Mouse (Mus musculus): ENCODE data around the gene Rln3.
"Not testable (repeated sequence)": the region's sequence is repeated elsewhere in the genome, so short reads cannot be mapped to it uniquely, and the experiment has no call there.

Rln3 gene

DNA sequence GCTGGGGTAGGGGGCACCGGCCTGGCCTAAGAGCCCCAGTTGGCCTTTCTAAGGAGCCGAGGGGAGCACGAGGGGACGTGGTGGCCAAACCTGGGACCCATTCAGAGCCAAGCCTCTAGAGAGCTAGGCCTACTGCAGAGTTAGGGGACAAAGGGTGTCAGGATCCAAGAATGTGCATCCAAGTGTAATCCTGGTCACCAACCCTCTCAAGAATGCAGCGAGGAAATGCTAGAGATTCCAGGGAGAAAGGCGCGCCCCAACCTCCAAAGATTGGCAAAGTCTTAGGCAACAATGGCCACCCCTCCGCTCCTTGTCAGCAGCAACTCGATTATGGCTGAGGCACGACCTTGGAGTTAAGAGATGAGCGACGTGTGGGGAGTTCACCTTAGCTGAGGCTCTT, 23.2 kb downstream of the Rln3 start:
- in situ Hi-C loops (cut with MboI, MseI), result no loop called here

DNA sequence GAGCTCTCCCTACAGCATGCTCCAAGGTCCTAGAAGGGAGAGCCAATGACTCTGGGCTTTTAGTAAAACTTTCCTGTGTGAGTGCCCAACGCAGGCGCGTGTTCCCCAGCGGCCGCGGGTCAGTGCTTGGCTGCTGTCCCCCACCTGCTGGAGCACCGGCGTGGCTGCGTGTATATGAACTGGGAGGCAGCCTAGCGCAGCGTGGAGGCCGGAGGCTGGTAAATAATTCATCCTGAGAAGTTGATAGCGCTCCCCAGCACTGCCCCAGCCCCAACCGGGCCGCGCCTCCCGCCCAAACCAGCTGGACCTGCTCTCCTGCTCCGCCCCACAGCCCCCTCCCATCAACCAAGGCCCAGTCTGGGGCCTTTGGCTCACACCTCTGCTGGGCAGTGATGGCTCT, 23.7 kb downstream of the Rln3 start, which contains the start of gene Palm3:
Gene Palm3 (plus strand): TSS at position 376 of the 400 bp plus-strand sequence.
- in situ Hi-C loops (cut with MboI, MseI), result no loop called here

DNA sequence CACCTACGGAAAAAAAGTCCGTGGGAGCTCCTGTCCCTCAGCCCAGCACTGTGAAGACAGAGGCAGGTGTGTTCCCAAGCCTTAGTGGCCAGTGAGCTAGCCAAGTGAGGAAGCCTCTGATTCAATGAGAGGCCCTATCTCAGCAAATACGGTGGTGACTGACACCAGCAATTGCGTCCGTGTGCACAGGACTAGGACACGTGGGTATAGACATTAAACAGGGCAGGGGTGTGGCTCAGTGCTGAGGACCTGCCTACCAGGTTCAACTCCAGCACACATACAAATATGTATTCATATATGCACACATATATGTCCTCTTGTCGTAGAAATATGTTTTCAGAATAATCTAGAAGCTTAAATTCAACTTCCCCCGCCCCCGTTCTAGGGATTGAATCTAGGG, 25.1 kb downstream of the Rln3 start:
- in situ Hi-C loops (cut with MboI, MseI), result loop anchor here in 1 of 2 experiments (10.0 kb wide), 1 partner anchor 325 kb away; no protein-coding TSS in a partner anchor

DNA sequence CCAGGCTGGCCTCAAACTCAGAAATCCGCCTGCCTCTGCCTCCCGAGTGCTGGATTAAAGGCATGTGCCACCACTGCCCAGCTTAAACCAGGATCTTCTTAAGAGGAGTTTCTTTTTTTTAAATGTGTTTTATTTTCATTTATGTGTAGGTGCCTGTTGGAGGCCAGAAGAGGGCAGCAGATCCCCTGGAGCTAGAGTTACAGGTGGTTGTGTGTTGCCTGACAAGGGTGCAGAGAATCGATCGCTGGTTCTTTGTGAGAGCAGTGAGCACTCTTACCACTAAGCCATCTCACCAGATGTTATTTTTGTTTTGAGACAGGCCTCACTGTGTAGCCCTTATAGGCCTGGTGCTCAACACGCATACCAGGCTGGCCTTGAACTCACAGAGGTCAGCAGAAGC, 29.0 kb downstream of the Rln3 start:
- in situ Hi-C loops (cut with MboI, MseI), result loop anchor here in 1 of 2 experiments (10.0 kb wide), 1 partner anchor 329 kb away; no protein-coding TSS in a partner anchor

DNA sequence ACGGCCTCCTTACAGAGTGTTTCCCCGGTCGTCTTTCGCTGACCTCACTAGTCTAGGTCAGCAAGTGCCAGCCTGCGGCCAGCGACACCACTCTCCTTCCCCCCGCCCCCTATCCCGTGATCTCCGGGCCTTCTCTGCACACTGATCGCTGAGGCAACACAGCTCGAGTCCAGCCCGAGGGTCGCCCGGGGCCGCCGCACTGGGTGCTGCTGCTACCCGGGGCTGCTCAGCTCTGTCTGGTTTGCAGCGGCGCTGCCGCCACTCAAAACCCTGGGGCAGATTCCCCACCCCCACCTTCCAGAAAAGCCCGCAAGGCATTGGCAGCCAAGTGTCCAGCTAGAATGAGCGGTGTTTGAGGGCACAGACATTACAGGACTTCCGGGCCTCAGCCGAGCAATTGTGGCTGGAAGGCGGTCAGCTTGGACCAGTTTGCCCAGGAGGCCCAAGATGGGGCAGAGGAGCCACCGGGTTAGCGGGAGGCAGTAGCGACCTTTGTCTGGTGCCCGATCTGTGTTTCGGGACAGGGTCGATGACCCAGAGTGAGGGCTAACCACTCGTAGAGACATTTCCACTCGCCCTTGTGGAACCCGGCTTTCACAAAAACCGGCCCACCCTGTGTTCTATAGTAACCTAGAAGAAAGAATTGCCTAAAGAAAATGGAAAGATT, 32.2 kb downstream of the Rln3 start:
- in situ Hi-C loops (cut with MboI, MseI), result loop anchor here in 1 of 2 experiments (10.0 kb wide), 1 partner anchor 332 kb away; no protein-coding TSS in a partner anchor

DNA sequence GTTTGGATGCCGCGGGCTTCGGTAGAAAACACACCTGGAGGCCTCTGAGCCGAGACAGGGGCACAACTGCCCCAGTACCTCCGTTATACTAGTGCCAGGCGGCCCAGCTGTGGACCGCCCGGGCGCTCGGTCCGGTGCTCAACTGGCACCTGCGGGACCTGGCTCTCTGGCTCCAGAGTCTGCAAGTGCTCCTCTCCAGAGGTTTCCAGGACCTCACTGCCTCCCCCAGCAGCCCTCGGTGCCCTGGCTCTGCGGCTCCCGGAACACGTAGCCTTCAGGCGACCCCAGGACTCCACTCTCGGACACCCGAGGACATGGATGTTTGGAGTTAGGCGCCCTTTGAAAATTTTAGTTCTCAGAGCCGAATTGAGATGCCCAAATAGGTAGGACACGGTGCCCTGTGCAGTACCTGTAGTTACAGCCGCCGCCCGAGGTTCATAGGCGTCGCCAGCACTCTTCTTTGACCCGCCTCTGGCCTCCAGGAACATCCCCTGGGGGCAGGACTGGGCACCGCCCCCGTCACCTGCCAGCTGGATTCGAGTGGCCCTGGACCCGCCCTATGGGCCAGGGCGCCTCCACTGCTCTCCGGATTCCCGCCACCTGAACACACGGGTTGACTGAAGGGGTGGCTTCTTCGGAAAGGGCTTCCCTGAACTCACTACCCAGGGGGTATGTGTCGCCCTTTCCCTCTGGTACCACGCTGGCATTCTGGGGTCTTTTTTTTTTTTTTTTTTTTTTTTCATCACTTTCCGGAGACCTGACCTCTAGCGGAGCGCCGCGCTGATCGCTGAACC, 32.9 kb downstream of the Rln3 start, which contains the start of gene 2210011C24Rik:
Gene 2210011C24Rik (minus strand): TSS at position 467 of the 794 bp plus-strand sequence.
- in situ Hi-C loops (cut with MboI, MseI), result loop anchor here in 1 of 2 experiments (10.0 kb wide), 1 partner anchor 333 kb away; no protein-coding TSS in a partner anchor

DNA sequence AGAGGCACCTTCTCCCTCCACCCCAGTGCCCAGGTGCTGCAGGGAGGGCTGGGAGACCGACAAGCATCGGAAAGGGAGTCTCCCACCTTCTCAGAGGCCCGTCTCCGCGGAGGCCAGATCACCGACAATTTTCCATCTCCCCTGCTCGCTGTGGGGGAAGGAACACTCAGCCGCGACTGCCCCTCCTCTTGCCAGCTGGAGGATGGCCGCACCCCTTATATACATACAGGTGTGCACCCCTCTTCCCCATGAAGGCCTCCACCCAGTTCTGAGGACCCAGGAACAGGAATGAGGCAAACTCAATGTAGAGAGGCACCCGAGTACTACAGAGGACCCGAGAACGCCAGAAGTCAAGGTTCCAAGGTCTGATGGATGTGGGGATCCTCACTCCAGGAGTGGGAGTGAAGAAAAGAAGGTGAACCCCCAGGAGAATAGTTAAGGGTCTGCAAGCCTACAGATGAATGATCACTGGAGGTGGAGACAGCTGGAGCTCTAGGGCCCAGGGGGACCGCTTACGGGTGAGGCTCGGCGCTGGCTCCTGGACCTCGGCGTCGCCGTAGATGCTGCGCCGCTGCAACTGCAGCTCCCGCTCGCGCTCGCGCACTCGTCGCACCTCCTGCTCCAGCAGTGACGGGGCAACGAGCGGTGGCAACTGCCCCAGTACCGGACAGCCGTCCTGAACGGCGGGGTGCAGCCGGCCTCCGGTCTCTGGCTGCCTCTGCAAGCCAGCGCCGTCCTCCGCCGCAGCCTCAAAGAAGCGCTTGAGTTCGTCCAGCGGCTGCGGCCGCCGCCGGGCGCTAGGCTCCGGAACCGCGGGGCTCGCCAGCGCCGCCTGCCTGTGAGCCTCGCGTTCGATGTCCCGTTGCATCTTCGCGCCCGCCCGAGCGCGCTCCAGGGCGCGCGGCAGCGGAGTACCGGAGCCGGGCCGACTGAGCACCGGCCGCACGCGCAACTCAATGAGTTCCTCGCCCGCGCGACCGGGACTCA, 33.9 kb downstream of the Rln3 start:
- in situ Hi-C loops (cut with MboI, MseI), result loop anchor here in 1 of 2 experiments (10.0 kb wide), 1 partner anchor 334 kb away; no protein-coding TSS in a partner anchor

DNA sequence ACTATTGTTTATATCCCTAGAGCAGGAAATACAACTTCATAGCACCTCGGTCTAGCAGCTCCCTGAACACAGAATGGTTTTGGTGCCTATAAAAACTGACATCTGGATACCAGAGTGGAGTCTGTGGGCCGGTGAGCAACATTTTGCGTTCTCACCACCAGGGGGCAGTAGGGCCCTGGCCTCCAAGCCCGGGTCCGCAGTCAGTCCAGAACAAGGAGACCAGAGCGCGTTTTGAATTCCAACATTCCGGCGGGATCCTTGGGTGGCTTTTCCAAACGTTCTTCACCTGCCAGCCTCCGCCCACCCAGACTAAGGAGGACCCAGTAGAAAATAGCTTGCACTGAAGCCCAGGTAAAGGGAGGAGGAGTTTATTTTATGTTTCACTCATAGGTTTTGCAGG, 34.9 kb downstream of the Rln3 start:
- in situ Hi-C loops (cut with MboI, MseI), result loop anchor here in 1 of 2 experiments (10.0 kb wide), 1 partner anchor 335 kb away; no protein-coding TSS in a partner anchor

DNA sequence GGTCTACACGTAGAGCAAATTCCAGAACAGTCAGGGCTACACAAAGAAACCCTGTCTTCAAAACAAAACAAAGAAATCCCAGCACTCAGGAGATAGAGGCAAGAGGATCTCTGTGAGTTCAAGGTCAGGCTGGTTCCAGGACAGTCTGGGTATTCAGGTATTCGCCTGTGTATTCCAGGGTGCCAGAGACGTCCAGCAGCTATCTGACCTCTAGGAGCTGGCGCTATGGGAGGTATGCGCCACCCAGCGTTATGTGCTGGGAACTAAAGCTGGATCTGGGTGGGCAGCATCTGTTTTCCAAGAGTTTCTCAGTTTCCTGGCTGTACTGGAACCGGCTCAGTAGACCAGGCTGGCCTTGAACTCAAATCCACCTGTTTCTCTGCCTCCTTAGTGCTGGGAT, 36.4 kb downstream of the Rln3 start:
- in situ Hi-C loops (cut with MboI, MseI), result no loop called here

DNA sequence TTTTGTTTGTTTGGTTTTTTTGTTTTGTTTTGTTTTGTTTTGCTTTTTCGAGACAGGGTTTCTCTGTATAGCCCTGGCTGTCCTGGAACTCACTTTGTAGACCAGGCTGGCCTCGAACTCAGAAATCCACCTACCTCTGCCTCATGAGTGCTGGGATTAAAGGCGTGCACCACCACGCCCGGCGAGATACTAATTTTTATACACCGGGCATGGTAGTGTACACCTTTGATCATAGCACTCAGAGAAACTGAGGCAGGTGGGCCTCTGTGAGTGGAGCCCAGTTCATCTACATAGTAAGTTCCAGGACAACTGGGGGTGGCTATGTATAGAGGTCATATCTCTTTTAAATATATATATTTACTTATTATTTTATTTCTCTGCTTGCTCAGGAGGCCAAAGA, 39.3 kb downstream of the Rln3 start:
- in situ Hi-C loops (cut with MboI, MseI), result not testable (repeated sequence)

DNA sequence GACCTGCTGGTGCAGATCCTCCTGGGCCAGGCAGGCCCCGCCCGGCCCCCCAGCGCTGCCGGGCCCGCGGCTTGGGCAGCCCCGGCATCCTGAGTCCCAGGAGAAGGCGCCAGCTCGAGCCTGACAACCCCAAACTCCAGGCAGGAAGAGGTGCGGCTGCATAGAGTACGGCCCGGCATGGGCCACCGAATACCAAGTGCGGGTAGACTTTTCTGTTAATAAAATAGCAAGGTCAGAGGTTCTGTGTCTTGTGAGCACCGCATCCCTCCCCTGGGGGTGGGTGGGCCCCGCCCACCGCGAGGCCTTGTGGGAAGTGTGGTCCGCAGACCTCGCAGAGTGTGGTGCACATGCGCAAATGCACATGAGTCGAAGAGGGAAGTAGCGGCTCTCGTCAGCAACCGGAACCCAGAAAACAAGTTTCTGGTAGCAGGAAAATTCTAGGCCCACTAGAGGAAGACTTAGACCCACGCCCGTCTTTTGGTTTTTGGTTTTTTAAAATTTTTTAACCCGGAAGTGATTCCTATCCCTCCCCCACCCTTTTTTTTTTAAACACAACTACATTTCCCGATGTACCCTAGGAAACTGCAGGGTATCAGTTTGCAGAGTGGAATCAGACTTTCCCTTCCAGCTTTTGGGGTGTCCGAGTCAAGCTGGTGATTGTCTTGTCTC, 40.1 kb downstream of the Rln3 start:
- in situ Hi-C loops (cut with MboI, MseI), result loop anchor here in 1 of 2 experiments (5.0 kb wide), 1 partner anchor 107 kb away; no protein-coding TSS in a partner anchor

DNA sequence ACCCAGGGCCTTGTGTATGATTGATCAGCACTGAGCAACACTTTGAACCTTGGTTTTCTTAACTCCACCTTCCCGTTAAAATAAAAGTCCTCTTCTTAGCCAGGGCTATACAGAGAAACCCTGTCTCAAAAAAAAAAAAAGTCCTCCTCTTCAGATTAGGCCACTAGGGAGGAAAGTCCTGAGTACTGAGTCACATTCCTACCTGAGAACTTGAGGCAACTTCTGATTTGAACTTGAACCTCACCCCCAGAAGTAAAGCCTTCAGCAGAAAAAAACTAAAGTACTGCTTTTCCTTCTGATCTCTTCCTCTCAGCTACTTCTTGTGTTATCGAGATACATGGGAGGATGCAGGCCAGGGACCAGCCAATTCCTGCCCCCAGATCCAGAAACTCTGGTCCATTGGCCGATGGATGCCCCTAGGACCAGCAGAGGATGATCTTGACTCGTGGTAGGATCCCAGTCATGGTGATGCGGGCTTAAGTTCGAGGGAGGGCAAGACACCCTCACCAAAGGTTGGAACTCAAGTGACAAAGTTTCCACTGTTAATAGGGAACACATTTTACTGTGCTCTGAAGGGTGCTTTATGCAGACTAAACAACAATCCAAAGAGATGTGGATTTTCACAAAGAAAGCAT, 41.1 kb downstream of the Rln3 start:
- in situ Hi-C loops (cut with MboI, MseI), result loop anchor here in 1 of 2 experiments (5.0 kb wide), 1 partner anchor 106 kb away; no protein-coding TSS in a partner anchor

DNA sequence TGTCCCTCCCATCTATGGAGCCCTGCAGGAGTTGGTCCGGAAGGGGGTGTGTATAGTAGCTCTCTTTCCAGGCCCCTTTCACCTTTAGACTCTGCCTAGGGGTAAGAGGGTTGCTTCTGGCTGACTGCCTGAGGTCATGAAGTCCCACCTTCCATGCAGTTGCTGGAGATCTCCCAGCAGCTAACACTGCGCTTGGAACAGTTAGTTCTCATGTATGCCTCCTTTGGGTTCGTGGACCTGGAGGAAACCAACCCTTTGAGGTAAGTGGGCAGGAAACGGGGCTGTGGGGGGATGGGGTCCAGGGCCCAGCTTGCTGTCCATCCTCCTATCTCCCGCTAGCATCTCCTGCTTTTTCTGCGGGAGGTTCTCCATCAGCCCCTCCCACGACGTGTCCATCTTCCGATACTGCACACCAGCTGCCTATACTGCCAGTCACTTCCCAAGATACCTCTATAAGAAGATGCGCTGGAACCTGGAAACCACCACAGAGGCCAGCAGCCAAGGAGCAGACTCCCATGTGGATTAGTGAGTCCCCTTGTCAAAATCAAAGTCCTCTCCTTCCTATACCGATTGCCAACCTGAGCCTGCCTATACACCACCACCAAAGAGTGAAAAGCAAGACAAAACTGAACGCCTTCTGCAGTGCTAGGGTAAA, 41.7 kb downstream of the Rln3 start:
- in situ Hi-C loops (cut with MboI, MseI), result loop anchor here in 1 of 2 experiments (5.0 kb wide), 1 partner anchor 106 kb away; no protein-coding TSS in a partner anchor

DNA sequence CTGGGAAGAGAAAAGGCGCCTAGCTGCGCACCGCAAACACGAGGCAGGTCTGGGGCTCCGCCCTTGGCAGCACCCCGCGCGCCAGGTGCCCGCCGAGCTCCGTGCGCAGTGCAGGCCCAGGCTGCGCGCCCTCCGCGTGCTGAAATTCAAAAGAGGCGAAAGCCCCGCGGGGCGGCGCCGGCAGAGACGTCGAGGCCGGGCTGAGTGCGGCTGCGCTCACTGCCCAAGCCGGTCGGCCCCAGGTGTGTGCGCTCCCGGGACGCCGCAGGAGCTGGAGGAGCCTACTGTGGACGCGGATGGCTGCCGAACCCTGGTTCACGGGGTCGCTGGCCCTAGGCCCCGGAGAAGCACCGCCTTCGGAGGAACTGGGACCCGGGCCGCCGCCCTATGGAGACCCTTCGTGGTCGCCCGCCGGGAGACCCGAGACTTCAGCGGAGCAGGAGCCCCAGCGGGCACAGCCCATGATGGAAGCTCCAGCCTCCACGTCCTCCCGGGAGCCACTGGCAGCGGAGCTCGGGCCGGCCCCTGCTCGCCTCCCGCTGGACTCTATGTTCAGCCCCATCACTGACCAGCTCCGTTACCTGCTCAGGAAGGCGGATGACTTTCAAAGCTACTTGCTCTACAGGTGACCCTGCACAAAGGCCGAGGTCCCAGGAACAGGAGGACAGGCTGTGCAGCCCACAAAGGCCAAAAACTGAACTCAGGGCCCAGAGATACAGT, 43.4 kb downstream of the Rln3 start, which contains the start of gene 1700067K01Rik:
Gene 1700067K01Rik (plus strand): TSS at position 222 of the 720 bp plus-strand sequence.
- in situ Hi-C loops (cut with MboI, MseI), result loop anchor here in 1 of 2 experiments (5.0 kb wide), 1 partner anchor 104 kb away; no protein-coding TSS in a partner anchor

DNA sequence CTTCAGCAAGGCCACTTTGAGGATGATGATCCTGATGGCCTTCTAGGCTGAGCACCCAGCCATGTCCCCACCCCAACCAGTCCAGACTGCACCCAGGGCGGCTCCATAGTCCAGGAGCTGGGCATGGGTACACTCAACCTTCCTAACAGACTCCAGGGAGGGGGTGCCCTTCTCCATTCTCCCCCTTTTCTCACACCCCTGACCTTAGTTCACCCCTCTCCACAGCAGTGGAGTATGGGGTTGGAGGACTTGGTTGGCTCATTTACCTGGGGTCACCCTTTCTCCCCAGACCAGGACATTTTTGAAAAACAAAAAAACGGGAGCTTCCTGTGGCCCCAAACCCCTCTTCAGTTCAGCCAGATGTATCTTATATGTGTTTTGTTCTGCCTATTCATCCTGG, 45.0 kb downstream of the Rln3 start:
- in situ Hi-C loops (cut with MboI, MseI), result loop anchor here in 1 of 2 experiments (5.0 kb wide), 1 partner anchor 103 kb away; no protein-coding TSS in a partner anchor

DNA sequence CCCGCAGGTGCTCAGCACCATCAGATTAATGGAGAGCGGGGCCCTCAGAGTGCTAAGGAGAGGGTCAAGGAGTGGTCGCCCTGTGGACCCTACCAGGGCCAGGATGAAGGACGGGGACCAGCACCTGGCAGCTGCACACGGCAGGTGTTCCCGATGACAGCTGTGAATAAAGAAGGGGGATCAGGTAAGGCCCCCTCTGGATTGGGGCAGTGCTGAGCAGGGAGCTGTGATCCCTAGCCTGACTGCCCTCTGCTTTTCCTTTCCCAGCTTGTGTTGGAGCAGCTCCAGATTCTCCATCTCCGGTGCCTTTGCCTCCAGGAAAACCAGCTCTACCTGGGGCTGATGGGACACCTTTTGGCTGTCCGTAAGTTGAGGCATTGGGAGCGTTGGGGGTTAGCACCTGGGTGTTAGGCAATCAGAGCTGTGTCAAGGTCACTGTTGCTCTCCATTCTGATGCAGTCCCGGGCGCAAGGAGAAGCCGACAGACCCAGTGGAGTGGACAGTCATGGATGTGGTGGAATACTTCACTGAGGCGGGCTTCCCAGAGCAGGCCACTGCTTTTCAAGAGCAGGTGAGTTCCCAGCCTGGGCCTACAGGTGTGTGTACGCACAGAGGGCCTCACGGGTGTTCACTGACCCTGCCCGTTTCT, 45.6 kb downstream of the Rln3 start:
- in situ Hi-C loops (cut with MboI, MseI), result no loop called here

DNA sequence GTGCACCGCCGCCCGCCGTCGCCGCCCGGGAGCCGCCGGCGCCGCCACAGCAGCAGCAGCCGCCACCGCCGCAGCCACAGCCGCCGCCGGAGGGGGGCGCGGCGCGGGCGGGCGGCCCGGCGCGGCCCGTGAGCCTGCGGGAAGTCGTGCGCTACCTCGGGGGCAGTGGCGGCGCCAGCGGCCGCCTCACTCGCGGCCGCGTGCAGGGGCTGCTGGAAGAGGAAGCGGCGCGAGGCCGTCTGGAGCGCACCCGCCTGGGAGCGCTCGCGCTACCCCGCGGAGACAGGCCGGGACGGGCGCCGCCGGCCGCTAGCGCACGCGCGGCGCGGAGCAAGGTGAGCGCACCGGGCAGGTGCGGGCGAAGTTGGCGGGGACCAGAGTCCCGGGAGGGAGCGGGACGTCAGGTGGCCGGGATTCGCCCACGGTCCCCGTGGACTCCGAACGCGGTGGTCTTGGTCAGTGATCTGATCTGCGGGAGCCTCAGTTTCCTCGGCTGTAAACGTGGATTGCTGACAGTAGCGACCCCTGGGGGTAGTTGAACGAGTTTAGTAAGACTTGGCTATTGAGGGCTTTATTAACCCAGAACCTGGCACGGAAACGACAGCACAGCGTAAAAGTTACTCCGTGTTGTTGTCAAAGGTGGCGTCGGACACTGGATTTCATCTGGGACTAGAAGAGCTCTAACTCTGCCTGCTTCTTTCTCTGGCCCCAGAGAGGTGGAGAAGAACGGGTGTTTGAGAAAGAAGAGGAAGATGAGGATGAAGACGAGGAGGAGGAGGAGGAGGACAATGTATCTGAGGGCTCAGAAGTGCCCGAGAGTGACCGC, 46.4 kb downstream of the Rln3 start:
- in situ Hi-C loops (cut with MboI, MseI), result no loop called here
